Mouse (Mus musculus) retina, adult 2 months (tissue): Measurements from ENCODE around the gene LTO1.
"Not testable (repeated sequence)": the region's sequence is repeated elsewhere in the genome, so short reads cannot be mapped to it uniquely, and the experiment has no call there.

Experiments
- DNase-seq: peaks from one replicate; pipeline ENCODE4 v3.0.0-alpha.2; 2012; ENCODE audit warnings: low read depth, low spot score

The LTO1 gene

GRCm38 (mm10) chr7:144914948-144915750 is at the start of gene LTO1:
Gene LTO1 (plus strand): TSS chr7:144915100.
- peak; percentile 88 for DNase-seq

- no peak for DNase-seq
Measured at GRCm38 (mm10) chr7:144867161-144867560, 47.7 kb upstream of the LTO1 start.

- DNase-seq = no peak
Measured at GRCm38 (mm10) chr7:144867602-144868001, 47.3 kb upstream of the LTO1 start.

GRCm38 (mm10) chr7:144872420-144872819 is 42.5 kb upstream of the LTO1 start:
- DNase-seq = no peak

GRCm38 (mm10) chr7:144873160-144873559 is 41.7 kb upstream of the LTO1 start:
- DNase-seq = no peak

- no peak for DNase-seq
Measured at GRCm38 (mm10) chr7:144874226-144874625, 40.7 kb upstream of the LTO1 start.

GRCm38 (mm10) chr7:144878401-144878800 is 36.5 kb upstream of the LTO1 start:
- no peak for DNase-seq

GRCm38 (mm10) chr7:144883106-144883505 is 31.8 kb upstream of the LTO1 start:
- DNase-seq = no peak

- no peak for DNase-seq
Measured at GRCm38 (mm10) chr7:144887672-144888071, 27.2 kb upstream of the LTO1 start.

GRCm38 (mm10) chr7:144888564-144889299 is 26.2 kb upstream of the LTO1 start:
- DNase-seq = no peak

GRCm38 (mm10) chr7:144890661-144891060 is 24.2 kb upstream of the LTO1 start:
- DNase-seq = not testable (repeated sequence)

GRCm38 (mm10) chr7:144891863-144892262 is 23.0 kb upstream of the LTO1 start:
- no peak for DNase-seq

- DNase-seq = no peak
Measured at GRCm38 (mm10) chr7:144892322-144892721, 22.6 kb upstream of the LTO1 start.

- no peak for DNase-seq
Measured at GRCm38 (mm10) chr7:144894191-144894590, 20.7 kb upstream of the LTO1 start.

GRCm38 (mm10) chr7:144894706-144895105 is 20.2 kb upstream of the LTO1 start:
- no peak for DNase-seq

GRCm38 (mm10) chr7:144895305-144896111 is 19.4 kb upstream of the LTO1 start:
- no peak for DNase-seq

- DNase-seq = no peak
Measured at GRCm38 (mm10) chr7:144896294-144897218, 18.3 kb upstream of the LTO1 start, which contains the start of gene Fgf15. Gene Fgf15 (plus strand): TSS chr7:144896531.

GRCm38 (mm10) chr7:144898506-144898905 is 16.4 kb upstream of the LTO1 start:
- no peak for DNase-seq

GRCm38 (mm10) chr7:144905514-144905913 is 9.4 kb upstream of the LTO1 start:
- not testable (repeated sequence) for DNase-seq

- DNase-seq = no peak
Measured at GRCm38 (mm10) chr7:144906708-144907397, 8.0 kb upstream of the LTO1 start.
